Mouse (Mus musculus): ENCODE results near the gene Arrdc5. TPM values are rescaled to one million over a fixed set of nuclear protein-coding genes. Genes with fewer than 3 reads are reported as not detected.

The Arrdc5 gene
- polyA plus RNA-seq (2015; fragmentation: Illumina TruSeq; extraction: RNeasy Lipid Tissue Mini Kit (QIAGEN cat#74804); ENCODE audit: insufficient read depth, low read depth, low replicate concordance), result not detected

GRCm38 (mm10) chr17:56300186-56300585 is at the start of gene Arrdc5:
Arrdc5 (minus strand) TSS chr17:56300286.

GRCm38 (mm10) chr17:56325450-56326152 is 25.5 kb upstream of the Arrdc5 start, which contains the start of gene Kdm4b:
Kdm4b (plus strand) TSS chr17:56326062.

GRCm38 (mm10) chr17:56303160-56303846 is 3.2 kb upstream of the Arrdc5 start, which contains the start of gene Uhrf1:
Uhrf1 (plus strand) TSS chr17:56303321.

GRCm38 (mm10) chr17:56292531-56293222 is 7.4 kb downstream of the Arrdc5 start, which contains the start of gene Plin3:
Plin3 (minus strand) TSS chr17:56292873.

GRCm38 (mm10) chr17:56276643-56277566 is 23.2 kb downstream of the Arrdc5 start, which contains the start of gene Ticam1:
Ticam1 (minus strand) TSS chr17:56276786.

GRCm38 (mm10) chr17:56256239-56256881 is 43.7 kb downstream of the Arrdc5 start, which contains the start of gene Fem1a:
Fem1a (plus strand) TSS chr17:56256810.

Other genes with a start within 250 kb of the Arrdc5 start
- 13.3 TPM for gene Ubxn6, start 225.3 kb downstream of the Arrdc5 start, polyA plus RNA-seq (2015; fragmentation: Illumina TruSeq; extraction: RNeasy Lipid Tissue Mini Kit (QIAGEN cat#74804); ENCODE audit: insufficient read depth, low read depth, low replicate concordance)
- gene Hdgfl2, start 220.7 kb downstream of the Arrdc5 start, polyA plus RNA-seq (2015; fragmentation: Illumina TruSeq; extraction: RNeasy Lipid Tissue Mini Kit (QIAGEN cat#74804); ENCODE audit: insufficient read depth, low read depth, low replicate concordance), result 60.5 TPM
- 5.1 TPM for gene Plin4, start 190.5 kb downstream of the Arrdc5 start, polyA plus RNA-seq (2015; fragmentation: Illumina TruSeq; extraction: RNeasy Lipid Tissue Mini Kit (QIAGEN cat#74804); ENCODE audit: insufficient read depth, low read depth, low replicate concordance)
- gene Plin5, start 182.7 kb downstream of the Arrdc5 start, polyA plus RNA-seq (2015; fragmentation: Illumina TruSeq; extraction: RNeasy Lipid Tissue Mini Kit (QIAGEN cat#74804); ENCODE audit: insufficient read depth, low read depth, low replicate concordance), result not detected
- gene Lrg1, start 178.3 kb downstream of the Arrdc5 start, polyA plus RNA-seq (2015; fragmentation: Illumina TruSeq; extraction: RNeasy Lipid Tissue Mini Kit (QIAGEN cat#74804); ENCODE audit: insufficient read depth, low read depth, low replicate concordance), result 8.8 TPM
- gene Sema6b, start 159.9 kb downstream of the Arrdc5 start, polyA plus RNA-seq (2015; fragmentation: Illumina TruSeq; extraction: RNeasy Lipid Tissue Mini Kit (QIAGEN cat#74804); ENCODE audit: insufficient read depth, low read depth, low replicate concordance), result 3.3 TPM
- 0.44 TPM for gene Tnfaip8l1, start 137.8 kb downstream of the Arrdc5 start, polyA plus RNA-seq (2015; fragmentation: Illumina TruSeq; extraction: RNeasy Lipid Tissue Mini Kit (QIAGEN cat#74804); ENCODE audit: insufficient read depth, low read depth, low replicate concordance)
- gene Mydgf, start 116.4 kb downstream of the Arrdc5 start, polyA plus RNA-seq (2015; fragmentation: Illumina TruSeq; extraction: RNeasy Lipid Tissue Mini Kit (QIAGEN cat#74804); ENCODE audit: insufficient read depth, low read depth, low replicate concordance), result 25.8 TPM
- gene Dpp9, start 81.4 kb downstream of the Arrdc5 start, polyA plus RNA-seq (2015; fragmentation: Illumina TruSeq; extraction: RNeasy Lipid Tissue Mini Kit (QIAGEN cat#74804); ENCODE audit: insufficient read depth, low read depth, low replicate concordance), result 13.7 TPM
- gene Fem1a, start 43.5 kb downstream of the Arrdc5 start, polyA plus RNA-seq (2015; fragmentation: Illumina TruSeq; extraction: RNeasy Lipid Tissue Mini Kit (QIAGEN cat#74804); ENCODE audit: insufficient read depth, low read depth, low replicate concordance), result 6.3 TPM
- 3.3 TPM for gene Ticam1, start 23.5 kb downstream of the Arrdc5 start, polyA plus RNA-seq (2015; fragmentation: Illumina TruSeq; extraction: RNeasy Lipid Tissue Mini Kit (QIAGEN cat#74804); ENCODE audit: insufficient read depth, low read depth, low replicate concordance)
- 7.7 TPM for gene Plin3, start 7.4 kb downstream of the Arrdc5 start, polyA plus RNA-seq (2015; fragmentation: Illumina TruSeq; extraction: RNeasy Lipid Tissue Mini Kit (QIAGEN cat#74804); ENCODE audit: insufficient read depth, low read depth, low replicate concordance)
- 0.39 TPM for gene Uhrf1, start 3.0 kb upstream of the Arrdc5 start, polyA plus RNA-seq (2015; fragmentation: Illumina TruSeq; extraction: RNeasy Lipid Tissue Mini Kit (QIAGEN cat#74804); ENCODE audit: insufficient read depth, low read depth, low replicate concordance)
- gene Kdm4b, start 25.8 kb upstream of the Arrdc5 start, polyA plus RNA-seq (2015; fragmentation: Illumina TruSeq; extraction: RNeasy Lipid Tissue Mini Kit (QIAGEN cat#74804); ENCODE audit: insufficient read depth, low read depth, low replicate concordance), result 7.8 TPM
- gene Ptprs, start 176.2 kb upstream of the Arrdc5 start, polyA plus RNA-seq (2015; fragmentation: Illumina TruSeq; extraction: RNeasy Lipid Tissue Mini Kit (QIAGEN cat#74804); ENCODE audit: insufficient read depth, low read depth, low replicate concordance), result 11.7 TPM
- not detected for gene Znrf4, start 212.1 kb upstream of the Arrdc5 start, polyA plus RNA-seq (2015; fragmentation: Illumina TruSeq; extraction: RNeasy Lipid Tissue Mini Kit (QIAGEN cat#74804); ENCODE audit: insufficient read depth, low read depth, low replicate concordance)

Measured in pancreas, adult 10 weeks (tissue).